Mouse (Mus musculus) left cerebral cortex, adult 2 months (tissue): ENCODE measurements at regions not wholly inside any gene's neighbourhood (a gene's known extent, or its start where the extent isn't known, plus 50 kb on each side); places are given as distances from the start of the nearest gene placed in this dataset.

ENCODE experiments used
- DNase-seq, 2 experiments: peaks; one replicate each; pipeline ENCODE4 v3.0.0; 2021 to 2022; ENCODE audit warnings: low spot score in 2 of 2, mixed read lengths in 1 of 2; ENCODE audit errors: extremely low spot score in 1 of 2
- H3K27ac ChIP-seq: fragments of 200-600 bp; 2 replicates; pipeline ENCODE4 v1.8.1; 2022
- H3K4me3 ChIP-seq: fragments of 200-600 bp; 2 replicates; pipeline ENCODE4 v1.8.1; 2022
- CTCF ChIP-seq: fragments of 200-600 bp; IDR thresholded peaks from 2 replicates; pipeline ENCODE4 v1.8.1; 2022; ENCODE audit warnings: antibody characterized with exemption, mild to moderate bottlenecking, moderate library complexity
- intact Hi-C: fragments of 180-260 bp; cut with DNase I; formaldehyde crosslinking; loops from one replicate; pipeline ENCODE4 v1.15.1; 2025
- microRNA-seq, 2 experiments: library from miRNA; unstranded; fragments of <30 nt; microRNA quantifications; one replicate each; pipeline ENCODE4 v1.2.0; 2021

- Histone ChIP-seq H3K4me3 (no peak overlapping the region), H3K27ac (no peak overlapping the region)
- TF ChIP-seq CTCF: no peak
- no peak for DNase-seq
- intact Hi-C loops: no loop called here
These were observed 724.2 kb downstream of the Rpia start for GRCm38 (mm10) chr6:70067716-70068415.

DNA sequence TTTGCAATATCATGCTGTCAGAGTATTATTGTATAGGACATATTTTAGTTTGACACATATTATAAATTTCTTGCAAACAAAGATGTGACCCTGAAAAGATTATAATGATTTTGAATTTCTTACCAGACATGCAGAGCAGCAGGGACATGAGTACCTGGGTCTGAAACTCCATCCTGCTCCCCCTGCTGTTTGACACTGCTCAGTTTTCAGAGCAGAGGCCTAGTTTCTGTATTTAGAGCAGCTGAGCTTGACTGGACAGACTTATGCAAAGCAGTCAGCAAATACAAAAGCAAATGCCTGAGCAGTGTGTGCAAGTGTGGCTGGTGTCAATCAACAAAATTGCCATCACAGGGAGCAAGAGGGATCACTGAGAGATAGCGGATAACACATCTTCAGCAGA, 733.0 kb downstream of the Rpia start:
- DNase-seq: no peak
- TF ChIP-seq CTCF: peak; percentile 13
- H3K27ac ChIP-seq: no peak overlapping the region
- no peak overlapping the region for H3K4me3 ChIP-seq
- intact Hi-C loops: no loop called here

DNA sequence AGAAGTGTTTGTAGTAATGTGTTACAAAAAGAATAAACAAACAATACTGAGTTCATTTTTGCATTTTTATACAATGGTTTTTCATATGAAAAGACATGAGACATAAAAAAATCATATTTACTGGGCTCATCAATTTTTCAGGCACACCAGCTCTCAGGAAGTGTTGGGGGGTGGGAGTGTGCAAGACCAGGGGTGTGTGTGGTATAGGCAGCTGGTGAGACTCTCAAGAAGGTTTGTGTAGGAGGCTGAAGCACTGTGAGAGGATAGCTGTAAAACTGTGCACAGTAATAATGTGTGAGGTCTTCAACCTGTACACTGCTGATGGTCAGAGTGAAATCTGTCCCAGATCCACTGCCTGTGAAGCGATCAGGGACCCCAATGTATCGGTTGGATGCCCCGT, 733.7 kb downstream of the Rpia start:
- no peak for DNase-seq
- no peak for TF ChIP-seq CTCF
- Histone ChIP-seq H3K27ac (no peak overlapping the region), H3K4me3 (no peak overlapping the region)
- intact Hi-C loops: no loop called here

DNA sequence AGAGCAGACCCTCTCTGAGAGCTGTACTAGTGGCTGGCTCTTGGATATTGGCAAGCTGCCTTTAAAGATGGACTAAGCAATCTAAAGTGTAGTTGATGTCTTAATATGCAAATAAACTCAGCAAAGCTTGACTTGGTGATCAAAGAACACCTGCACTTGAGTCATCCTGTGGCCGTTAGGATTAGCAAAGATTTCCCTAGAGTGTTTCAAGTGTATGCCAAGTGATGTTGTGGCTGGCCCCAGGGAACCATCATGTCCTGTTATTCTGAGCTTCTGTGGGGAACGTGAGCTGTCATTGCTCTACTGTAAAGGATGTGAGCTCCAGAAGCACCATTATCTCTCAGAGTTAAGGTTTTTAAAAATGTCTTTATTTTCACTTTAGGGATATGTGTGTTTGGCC, 751.1 kb downstream of the Rpia start:
- H3K4me3 ChIP-seq: no peak overlapping the region
- no peak for TF ChIP-seq CTCF
- intact Hi-C loops: no loop called here
- DNase-seq: no peak
- H3K27ac ChIP-seq: no peak overlapping the region

DNA sequence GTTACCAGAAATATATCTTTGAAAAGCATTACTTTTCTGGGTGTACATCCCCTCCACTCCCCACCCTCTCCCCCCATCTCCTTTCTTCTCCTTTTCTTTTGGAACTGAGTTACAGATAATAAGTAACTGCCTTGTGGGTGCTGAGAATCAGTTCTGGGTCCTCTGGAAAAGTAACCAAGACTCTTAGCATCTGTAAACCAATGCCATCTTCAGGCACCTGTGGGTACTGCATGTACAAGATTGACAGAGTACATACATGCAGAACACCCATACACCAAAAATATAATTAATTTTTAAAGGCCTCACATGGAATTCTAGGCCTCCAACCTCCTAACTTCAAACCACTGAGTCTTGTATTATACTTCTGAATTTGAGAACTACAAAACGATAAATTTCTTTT, 758.4 kb downstream of the Rpia start:
- intact Hi-C loops: no loop called here
- no peak for DNase-seq
- no peak overlapping the region for H3K27ac ChIP-seq
- H3K4me3 ChIP-seq: no peak overlapping the region
- TF ChIP-seq CTCF: no peak; the same call in none of the 2 replicates

DNA sequence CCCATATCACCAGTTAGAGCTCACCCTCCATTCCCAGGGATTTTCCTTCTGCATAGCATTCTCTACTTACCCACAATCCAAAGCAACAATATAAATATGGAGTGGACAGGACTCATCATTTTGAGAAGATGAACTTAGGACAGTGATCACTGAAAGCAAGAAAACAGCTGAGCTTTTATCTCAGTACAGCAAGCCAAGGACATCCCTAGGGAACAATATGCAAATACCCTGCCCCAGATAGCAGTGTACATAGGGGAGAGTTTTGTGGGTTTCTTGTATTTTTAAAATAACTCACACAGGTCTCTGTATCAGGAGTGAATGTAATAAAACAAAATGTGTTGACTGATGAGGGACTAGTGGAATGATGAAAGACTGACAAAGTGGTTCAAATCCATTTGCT, 780.5 kb downstream of the Rpia start:
- TF ChIP-seq CTCF: no peak
- DNase-seq: no peak
- intact Hi-C loops: no loop called here
- H3K27ac ChIP-seq: no peak overlapping the region
- no peak overlapping the region for H3K4me3 ChIP-seq

Small RNA genes in the stretch of these regions (microRNA-seq; reads per million reads assigned to microRNA genes)
- gene Gm23694 (0 reads per million in 2 experiments), gene Gm24096 (0 reads per million in 2 experiments)
